Mouse (Mus musculus): ENCODE measurements around the gene 4932438H23Rik.
"Not testable (repeated sequence)": the region's sequence is repeated elsewhere in the genome, so short reads cannot be mapped to it uniquely, and the experiment has no call there.

The 4932438H23Rik gene

DNA sequence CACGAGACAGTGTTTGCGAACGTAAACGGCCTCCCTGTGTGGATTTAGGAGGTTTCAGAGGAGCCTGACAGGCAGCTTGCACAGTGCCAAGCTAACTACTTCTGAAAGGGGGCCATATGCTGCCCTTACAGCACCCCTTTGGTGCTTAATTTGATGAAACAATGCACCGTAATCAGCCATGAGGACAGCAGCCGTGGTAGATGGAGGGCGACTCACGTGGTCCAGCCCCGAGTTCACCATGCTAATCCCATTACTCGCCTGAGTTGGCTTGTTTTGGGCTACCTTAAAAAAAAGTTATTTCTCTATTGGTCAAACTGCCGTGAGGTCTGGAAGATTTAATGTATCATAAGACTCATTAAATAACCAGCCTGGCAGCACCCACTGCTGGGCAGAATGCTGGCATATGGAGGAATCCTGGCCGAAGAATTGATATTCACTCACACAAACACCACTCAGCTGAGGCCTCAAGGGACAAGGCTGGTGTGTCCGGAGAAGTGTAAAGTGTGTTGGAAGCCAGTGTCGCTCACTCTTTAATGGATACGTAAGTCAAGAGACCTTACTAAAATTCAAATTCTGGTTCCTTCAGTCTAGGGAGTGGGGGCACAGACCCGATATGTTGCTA lies 4.6 kb upstream of the 4932438H23Rik start:
- no peak for DNase-seq (ENCODE audit: low read depth)

DNA sequence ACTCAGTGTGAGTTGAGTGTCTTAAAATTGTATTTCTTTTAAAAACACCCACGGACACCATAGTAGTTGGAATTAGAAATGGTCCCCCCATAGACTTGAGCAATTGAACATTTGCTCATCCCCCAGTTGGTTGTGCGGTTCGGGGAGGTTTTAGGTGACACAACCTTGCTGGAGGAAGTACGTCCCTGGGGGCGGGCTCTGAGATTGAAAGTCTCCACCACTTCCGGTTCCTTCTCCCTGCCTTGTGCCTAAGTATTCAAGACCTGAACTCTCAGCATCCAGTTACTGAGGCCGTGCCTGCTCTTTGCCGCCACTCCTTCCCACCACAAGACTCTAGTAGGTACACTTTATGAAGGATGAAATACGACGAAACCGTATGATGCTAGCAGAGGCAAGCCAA lies 2.9 kb upstream of the 4932438H23Rik start:
- no peak for DNase-seq (ENCODE audit: low read depth)

DNA sequence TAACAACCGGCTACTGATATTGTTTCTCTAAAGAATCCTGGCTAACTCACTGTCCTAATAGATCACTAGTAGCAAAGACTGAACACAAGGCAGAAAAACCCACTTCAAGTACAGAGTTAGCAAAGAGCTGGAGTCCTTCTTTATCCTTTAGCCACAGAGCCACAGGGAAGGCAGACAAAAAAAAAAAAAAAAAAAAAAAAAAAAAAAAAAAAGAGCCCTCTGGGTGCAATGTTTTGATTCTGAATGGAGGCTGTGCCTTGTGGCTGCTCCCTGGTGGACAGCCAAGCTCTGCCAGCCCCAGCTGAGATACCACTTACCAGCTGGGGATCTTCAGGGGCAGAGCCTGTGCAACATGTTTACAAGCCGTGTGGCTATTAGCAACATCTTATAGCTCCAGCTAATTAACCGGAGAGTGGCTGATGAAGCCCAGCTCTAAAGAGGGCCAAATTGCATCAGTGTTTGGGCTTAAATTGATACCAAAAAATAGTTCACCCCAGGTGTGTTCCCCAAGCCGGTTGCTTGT lies 2.1 kb upstream of the 4932438H23Rik start:
- no peak for DNase-seq (ENCODE audit: low read depth)

DNA sequence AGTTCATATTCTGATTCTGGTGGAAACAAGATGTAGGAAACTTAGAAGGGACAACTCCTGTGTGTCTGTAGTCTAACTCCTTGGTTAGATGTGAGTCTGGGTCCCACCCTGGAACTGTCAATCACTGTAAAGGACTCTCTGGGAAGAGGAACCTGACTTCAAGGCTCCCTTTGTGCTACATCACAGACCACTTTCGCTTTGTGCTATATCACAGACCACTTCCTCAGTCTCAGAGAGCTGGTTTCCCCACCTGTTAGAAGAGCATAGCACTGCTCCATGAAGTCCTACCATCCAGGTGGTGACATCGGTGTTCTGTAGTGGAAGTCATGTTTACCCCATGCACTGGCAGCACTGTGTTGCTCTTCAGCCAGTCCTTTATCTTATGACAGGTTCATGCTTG lies 1.1 kb upstream of the 4932438H23Rik start:
- no peak for DNase-seq (ENCODE audit: low read depth)

DNA sequence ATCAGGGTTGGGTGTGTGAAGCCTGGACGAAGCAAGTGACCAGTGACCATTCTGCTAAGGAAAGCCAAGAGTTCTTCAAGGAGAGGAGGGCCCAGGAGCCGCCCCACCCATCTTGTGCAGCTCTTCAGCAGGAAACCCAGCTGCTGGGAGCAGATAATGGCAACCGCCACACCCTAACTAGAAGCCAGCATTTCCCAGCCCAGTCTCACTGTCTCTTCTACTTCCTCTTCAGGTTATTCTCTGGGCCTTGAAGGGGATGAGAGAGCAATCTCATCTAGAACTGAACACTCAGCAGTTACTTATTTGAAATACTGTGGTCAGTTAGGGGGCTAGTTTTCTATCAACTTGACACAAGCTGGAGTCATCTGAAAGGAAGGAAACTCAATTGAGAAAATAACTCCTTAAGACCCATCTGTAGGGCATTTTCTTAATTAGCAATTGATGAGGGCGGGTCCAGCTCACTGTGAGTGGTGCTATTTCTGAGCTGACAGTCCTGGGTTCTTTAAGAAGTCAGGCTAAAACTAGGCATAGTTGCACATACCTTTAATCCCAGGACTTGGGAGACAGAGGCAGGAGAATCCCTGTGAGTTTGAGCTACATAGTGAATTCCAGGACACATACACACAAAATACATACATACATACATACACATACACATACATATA lies 8.1 kb downstream of the 4932438H23Rik start:
- DNase-seq (ENCODE audit: low read depth), result no peak

DNA sequence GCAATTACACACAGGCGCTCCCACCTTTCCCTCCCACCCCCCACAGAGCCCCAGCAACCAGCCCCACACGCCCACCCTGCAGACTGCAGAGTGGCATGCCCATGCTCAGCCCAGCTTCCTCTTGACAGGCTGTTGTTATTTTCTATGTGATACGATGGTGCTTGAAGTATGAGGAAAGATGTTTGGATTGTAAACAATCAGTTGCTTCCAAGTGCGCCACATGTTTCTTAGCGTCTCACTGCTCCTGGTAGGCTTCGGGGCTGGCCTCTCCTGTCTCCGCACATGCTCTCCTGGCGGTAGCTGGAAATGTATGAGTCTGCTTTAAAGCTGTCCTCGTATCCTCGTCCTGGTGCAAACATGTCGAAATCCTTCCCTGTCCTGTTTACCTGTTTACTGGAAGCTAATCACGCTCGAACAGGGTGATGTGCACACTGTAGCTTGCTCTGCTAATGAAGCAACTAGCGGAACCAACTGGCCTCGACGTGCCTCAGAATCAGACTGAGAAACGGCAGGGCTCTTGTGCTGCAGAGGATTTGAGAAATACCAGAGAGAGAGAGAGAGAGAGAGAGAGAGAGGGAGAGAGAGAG lies 9.6 kb downstream of the 4932438H23Rik start:
- DNase-seq (ENCODE audit: low read depth), result no peak

DNA sequence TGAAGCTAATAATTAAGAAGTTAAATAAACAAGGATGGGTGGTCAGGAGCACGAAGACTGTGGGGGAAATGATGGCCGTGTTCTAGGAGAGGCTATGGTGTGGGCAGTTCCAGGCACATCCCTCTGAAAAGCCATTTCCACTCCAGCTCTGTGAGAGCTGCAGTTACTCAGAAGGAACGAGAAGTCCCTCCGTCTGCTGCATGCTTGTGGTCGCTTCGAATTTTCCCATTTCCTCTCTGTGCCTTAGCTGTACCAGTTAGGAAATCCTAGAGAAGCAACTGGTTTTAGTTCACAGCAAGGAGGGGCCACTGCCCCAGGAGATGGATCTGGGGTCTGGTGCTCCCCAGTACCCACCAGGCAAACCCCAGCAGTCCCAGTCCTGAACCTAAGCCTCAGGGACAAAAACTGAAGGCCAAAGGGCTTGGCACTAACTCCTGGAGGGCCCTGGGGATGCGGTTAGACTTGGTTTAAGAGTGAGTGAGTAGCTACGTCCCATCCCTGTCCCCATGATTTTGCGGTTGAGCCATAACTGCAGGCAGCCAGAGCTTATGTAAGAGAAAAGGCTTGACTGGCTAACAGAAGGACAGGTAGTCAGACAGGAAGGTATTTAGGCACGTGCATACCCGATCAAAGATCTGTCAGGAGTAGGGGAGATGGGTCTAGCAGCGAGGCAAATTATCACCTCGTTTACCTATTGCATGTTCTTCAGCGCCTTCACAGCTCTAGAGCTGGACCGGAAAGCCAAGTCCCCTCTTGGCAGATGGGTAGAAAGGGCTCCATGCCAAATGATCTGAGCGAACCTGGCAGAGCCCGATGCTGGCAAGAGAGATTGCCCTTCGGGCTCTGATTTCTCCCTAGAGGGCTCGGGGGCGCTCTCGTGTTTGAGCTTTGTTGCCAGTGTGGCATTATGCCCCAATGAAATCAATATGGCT lies 10.3 kb downstream of the 4932438H23Rik start:
- no peak for DNase-seq (ENCODE audit: low read depth)

DNA sequence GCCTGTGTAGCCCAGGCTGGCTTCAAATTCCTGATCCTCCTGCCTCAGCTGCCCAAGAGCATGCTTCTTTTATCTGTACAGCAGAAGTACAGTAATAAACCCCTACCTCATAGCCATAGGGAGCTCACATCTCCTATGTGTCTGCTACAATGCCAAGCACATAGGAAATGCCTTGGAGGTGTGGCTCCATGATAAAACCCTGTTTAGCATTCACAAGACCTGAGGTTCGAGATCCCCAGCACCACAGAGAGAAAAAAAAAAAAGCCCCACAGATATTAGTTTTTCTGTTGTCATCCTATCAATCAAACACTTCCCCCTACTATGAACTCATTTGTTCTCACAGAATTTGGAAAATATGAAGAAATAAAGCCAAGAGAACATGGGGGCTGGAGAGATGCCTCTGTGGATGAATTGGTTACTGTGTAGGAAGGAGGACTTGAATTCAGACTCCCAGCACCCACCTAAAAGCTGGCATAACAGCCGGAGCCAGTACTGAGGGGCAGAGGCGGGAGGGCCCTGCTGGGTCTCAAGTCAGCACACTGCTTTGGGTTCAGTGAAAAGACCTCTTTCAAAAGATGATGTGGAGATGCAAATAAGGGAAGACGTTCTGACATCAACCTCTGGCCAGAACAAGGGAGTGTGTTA lies 11.8 kb downstream of the 4932438H23Rik start:
- DNase-seq (ENCODE audit: low read depth), result no peak

DNA sequence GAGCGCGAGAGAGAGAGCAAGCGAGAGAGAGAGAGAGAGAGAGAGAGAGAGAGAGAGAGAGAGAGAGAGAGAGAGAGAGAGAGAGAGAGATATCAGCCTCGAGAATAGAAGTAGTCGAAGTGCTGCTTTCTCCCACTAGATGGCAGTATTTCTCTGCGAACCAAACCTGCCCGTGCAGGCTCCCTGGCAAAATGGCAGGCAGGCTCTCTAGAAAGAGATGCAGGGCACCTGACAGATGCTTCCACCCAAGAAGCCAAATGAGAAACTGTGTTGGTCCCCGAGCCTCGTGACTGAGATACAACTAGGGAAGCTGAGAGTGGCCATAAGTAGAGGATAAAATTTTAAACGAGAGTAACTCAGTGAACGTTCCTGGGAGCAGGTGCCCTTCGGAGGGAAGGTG lies 13.4 kb downstream of the 4932438H23Rik start:
- peak; percentile 86 for DNase-seq (ENCODE audit: low read depth)

DNA sequence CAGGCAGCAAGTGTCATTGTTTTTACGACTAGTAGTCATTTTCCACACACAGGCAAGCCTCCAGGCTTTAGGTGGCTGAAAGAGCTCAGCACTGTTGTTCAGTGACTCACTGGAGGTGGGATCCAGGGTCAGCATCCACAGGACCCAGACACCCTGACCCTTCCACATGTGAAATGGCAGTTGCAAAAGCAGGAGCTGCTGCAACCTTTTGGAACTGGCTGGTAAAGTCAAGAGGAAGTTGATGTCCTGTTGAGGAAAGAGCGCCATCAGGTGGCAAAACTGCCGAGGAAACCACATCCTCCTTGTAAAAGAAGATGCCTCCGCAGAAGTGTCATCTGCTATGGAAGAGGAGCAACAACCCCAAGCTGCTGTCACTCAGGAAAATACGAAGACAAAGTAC lies 18.7 kb downstream of the 4932438H23Rik start:
- DNase-seq (ENCODE audit: low read depth), result peak; percentile 71

DNA sequence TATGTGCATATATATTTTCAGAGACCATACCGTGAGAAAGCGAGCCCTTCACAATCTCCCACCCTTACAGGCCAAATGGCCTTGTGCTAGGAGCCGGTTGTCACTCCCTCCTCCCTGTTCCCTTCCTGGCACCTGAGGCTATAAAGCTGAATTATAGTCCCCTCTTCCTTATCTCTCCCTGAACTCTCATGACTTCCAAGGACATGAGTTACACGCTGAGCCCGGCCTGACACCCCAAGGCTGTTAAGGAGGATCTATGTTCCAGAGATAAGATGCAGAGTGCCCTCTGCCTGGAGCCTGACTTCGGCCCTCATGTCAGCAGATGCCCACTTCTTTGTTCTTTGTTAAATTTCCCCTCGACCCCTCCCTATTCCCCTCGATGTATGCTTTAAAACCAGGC lies 19.5 kb downstream of the 4932438H23Rik start:
- DNase-seq (ENCODE audit: low read depth), result not testable (repeated sequence)

DNA sequence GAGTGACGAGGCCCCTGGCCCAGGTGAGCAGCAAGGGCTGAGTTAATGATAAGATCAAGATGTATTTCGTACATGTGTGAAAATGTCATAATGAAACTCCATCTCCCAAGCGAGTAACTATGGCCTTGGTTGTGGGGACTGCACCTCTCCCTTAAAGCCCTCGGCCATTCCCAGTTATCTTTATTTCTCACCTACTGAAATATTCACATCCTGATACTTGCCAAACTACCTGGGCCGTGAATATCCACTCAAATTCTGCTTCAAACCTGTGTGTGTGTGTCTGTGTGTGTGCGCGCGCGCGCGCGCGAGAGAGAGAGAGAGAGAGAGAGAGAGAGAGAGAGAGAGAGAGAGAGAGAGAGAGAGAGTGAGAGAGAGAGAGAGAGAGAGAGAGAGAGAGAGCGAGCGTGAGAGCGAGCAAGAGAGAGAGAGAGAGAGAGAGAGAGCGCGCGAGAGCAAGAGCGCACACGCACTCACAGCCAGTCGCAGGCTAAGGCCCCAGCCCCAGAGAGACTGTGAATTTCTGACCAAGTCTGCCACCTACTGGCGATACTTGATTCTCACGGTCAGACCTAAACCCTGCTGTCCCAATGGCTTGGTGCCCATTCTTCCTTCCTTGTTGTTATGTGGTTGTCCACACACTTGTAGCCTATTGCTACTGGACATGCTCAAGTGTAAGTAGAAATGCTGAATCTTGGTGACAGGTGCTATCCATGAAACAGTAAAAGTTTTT lies 21.6 kb downstream of the 4932438H23Rik start:
- DNase-seq (ENCODE audit: low read depth), result peak; percentile 94

DNA sequence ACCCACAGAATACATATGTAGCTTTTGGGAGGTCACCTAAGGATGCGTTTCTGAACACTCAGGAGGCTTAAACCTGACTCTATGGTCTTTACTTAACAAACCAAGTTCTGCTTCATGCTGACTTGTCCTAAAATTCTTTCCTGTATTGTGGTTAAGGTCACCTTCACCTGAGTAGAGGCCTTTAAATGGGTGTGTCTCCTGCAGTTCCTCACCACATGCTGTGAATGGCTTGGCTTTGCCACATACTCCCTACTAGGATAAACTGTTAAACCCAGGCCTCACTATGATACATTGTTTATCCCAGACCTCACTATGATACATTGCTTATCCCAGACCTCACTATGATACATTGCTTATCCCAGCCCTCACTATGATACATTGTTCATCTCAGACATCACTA lies 22.7 kb downstream of the 4932438H23Rik start:
- no peak for DNase-seq (ENCODE audit: low read depth)

DNA sequence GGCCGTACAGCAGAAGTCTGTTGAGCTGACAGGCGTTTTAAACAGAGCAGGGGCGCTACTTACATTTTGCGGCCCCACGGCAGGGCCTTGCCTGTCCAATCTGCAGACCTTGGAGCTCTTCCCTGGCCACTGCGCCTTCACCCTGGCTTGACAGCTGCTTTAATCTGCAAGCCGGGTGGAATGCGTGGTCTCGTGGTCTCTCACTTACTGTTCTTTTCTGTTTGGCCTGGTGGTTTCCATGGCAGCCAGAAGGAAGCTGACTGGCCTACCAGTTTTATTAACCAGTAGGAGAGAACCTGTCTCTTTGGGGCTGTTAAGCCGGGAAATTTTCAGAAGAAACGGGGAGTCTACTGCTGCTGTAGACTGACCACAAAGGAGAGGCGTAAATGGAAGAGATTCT lies 26.0 kb downstream of the 4932438H23Rik start:
- DNase-seq (ENCODE audit: low read depth), result no peak

DNA sequence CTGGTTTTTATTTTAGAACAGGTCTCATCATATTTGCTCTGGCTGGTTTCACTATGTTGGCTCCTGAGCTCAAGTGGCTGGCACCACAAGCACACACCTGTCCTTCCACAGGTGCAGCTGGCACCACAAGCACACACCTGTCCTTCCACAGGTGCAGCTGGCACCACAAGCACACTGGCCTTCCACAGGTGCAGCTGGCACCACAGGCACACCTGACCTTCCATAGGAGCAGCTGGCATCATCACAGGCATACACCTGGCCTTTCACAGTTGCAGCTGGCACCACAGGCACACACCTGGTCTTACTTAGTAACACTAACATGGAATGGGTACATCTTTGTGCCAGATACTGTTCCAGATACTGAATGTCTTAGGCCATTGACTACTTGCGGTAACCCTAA lies 27.8 kb downstream of the 4932438H23Rik start:
- no peak for DNase-seq (ENCODE audit: low read depth)

DNA sequence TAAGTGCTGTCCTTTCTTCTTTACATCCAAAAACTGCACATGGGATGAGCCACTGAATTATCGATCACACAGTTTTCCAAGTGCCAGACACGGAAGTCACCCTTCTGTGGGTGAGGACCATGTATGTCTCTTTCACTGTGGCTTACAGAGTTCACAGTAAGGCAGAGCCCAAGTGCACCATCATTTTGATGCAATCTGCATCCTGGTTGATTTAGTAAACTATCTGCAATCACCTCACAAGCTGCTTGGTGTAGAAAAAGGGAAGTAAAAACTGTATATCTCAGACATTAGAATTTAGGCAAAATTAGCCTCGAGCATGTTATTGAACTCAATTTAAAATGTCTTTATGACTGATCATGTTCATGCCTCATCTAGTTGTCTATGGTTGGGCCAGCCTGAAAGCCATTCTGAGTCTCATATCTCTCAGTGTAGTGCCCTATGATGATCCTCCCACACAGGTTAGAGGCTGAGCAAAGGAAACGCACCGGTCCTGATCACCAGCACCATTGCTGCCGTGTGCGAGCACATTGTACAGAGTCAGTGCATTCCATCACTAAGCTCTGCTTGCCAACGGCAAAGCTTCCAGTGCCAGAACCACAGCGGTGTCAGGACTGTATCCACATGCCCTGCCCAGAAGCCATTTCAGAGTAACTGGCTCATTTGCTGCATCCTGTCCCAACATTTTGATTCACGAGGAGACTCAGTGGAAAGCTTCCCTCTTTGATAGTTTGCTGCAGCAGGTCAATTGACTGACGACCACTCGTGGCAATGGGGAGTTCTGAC lies 30.1 kb downstream of the 4932438H23Rik start:
- no peak for DNase-seq (ENCODE audit: low read depth)

DNA sequence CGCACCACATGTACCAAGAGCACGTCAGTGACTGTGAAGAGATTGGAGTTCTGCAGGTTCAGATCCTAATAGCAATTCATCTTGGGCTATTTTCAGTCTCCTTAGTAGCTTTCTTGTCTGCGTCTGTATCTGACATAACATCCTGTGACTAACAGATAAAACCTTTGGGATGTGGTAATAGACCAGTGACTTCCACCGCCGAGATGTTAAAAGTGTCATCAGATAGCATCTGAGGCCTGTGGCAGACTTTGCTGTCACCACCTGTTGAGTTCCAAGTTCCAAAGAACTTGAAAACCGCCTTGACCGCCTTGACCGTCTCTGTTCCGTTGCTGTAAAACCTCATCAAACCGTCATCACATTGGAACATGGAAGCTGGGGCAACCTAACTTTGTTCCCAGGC lies 31.1 kb downstream of the 4932438H23Rik start:
- peak; percentile 55 for DNase-seq (ENCODE audit: low read depth)

DNA sequence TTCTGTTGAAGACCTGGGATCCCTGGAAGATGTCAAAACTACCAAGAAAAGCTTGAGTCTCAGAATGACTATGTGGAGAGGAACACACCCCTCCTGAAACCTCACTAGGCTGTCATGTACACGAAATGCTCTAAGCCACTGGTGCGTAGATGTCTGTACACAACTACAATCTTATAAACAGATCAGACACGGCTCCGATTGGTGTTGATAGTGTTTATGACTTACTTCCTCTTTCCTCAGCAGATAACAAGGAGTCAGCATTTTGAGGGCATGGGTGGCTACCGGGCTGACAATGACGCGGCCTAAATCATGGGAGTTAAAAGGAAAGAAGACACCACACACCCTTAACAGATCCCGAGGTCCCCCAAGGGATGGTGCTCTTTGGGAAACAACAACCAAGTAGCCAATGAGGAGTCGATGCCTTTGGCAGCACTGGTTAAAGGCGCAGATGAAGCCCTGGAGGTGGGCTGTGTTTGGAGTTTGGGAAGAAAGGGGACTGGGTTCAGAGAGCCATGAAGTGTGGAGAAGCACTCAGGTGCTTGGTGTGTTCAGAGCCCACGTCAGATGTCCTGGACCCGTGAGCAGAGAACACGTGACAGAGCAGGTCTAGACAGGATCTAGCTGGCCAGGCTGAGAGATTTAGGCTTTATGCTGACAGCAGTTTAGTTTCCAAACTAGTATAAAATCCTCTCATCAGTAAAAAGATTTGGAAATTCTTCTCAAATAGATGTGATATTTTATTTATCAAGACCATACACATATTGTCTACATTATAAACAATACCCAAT lies 33.2 kb downstream of the 4932438H23Rik start:
- DNase-seq (ENCODE audit: low read depth), result peak; percentile 45

DNA sequence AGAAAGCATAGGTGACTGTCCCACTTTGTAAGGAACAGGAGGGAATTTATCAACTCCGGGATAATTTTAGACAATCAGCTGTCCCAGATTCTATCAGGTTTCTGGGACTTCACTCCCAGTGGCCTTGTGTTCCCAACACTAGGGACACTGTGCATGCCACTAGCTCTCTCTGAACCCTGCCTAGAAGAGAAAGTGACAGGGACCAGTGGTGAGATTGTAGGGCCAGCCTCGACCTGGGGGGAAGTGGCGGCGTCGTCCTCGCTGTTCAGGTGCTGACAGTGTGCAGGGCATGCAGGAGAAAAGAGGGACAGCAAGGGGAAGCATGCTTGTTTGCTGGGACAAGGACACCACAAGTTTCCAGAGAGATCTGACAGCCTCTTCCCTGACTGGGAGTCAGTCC lies 37.2 kb downstream of the 4932438H23Rik start:
- DNase-seq (ENCODE audit: low read depth), result no peak
